Mouse (Mus musculus): Measurements from ENCODE around the gene Spsb4.

GRCm38 (mm10) chr9:96934816-96935215 is 83.8 kb downstream of the Spsb4 start:
- TF ChIP-seq CTCF (IDR thresholded peaks at IDR 0.05; ENCODE audit: borderline replicate concordance, control insufficient read depth, extremely low read depth, insufficient read depth, low read length, poor library complexity), result no peak
- TF ChIP-seq POLR2A (IDR thresholded peaks at IDR 0.05; ENCODE audit: control insufficient read depth, extremely low read depth, insufficient read depth, low read length, poor library complexity), result no peak
